Mouse (Mus musculus): ENCODE results near the gene Dhx16. TPM values are rescaled to one million over a fixed set of nuclear protein-coding genes. Genes with fewer than 3 reads are reported as not detected.
A peak's percentile ranks its signal among the peaks of the same experiment; 100 is the strongest.

Gene Dhx16
- polyA plus RNA-seq, 1 experiment from 2014 or later: 51.2 TPM

- Histone ChIP-seq H3K9ac (ENCODE audit: low read length) (peak overlapping the region; percentile 22; the same call in 1 of the 2 replicates), H3K9me3 (ENCODE audit: control insufficient read depth, low read length) (peaks cover 3% of the 10 kb centered on the region; the same call in 1 of the 2 replicates), H3K27ac (replicated peaks; ENCODE audit: low read depth, low read length) (no peak overlapping the region), H3K4me3 (ENCODE audit: low read depth, low read length) (peak overlapping the region; percentile 24), H3K36me3 (ENCODE audit: control insufficient read depth, insufficient read depth, low read length) (peaks cover 6% of the 10 kb centered on the region; the same call in 1 of the 2 replicates), H3K4me1 (ENCODE audit: control insufficient read depth, insufficient read depth, low read length) (peaks cover 33% of the 10 kb centered on the region), H3K27me3 (ENCODE audit: control insufficient read depth, insufficient read depth, low read length) (no peaks in the 10 kb centered on the region), H3K4me2 (ENCODE audit: low read depth, severe bottlenecking) (peak overlapping the region; percentile 88)
- DNase-seq (ENCODE audit: low spot score) (no peak), ATAC-seq (ENCODE audit: insufficient number of reproducible peaks, low FRiP score, low TSS enrichment, low read depth) (no peak)
- 71% methylated on average over 9 of the region's 9 CpGs for WGBS
Measured at GRCm38 (mm10) chr17:35870151-35870883, 9.3 kb upstream of the Dhx16 start.

- H3K27me3 ChIP-seq (ENCODE audit: control insufficient read depth, insufficient read depth, low read length): no peaks in the 10 kb centered on the region
- peak overlapping the region; percentile 24; the same call in 1 of the 2 replicates for H3K4me3 ChIP-seq (ENCODE audit: low read depth, low read length)
- no peak overlapping the region for H3K27ac ChIP-seq (replicated peaks; ENCODE audit: low read depth, low read length)
- no peak overlapping the region for H3K4me2 ChIP-seq (ENCODE audit: low read depth, severe bottlenecking)
- peaks cover 33% of the 10 kb centered on the region for H3K4me1 ChIP-seq (ENCODE audit: control insufficient read depth, insufficient read depth, low read length)
- H3K9me3 ChIP-seq (ENCODE audit: control insufficient read depth, low read length): peaks cover 3% of the 10 kb centered on the region; the same call in 1 of the 2 replicates
- DNase-seq (ENCODE audit: low spot score) (peak; percentile 56), ATAC-seq (ENCODE audit: insufficient number of reproducible peaks, low FRiP score, low TSS enrichment, low read depth) (no peak)
- 90% methylated on average over 8 of the region's 8 CpGs for whole genome bisulfite sequencing
- no peak overlapping the region for H3K9ac ChIP-seq (ENCODE audit: low read length)
- H3K36me3 ChIP-seq (ENCODE audit: control insufficient read depth, insufficient read depth, low read length): peaks cover 6% of the 10 kb centered on the region; the same call in 1 of the 2 replicates
Measured at GRCm38 (mm10) chr17:35870884-35871696, 8.5 kb upstream of the Dhx16 start.

- Histone ChIP-seq H3K4me2 (ENCODE audit: low read depth, severe bottlenecking) (no peak overlapping the region; the same call in 1 of the 2 replicates), H3K9me3 (ENCODE audit: control insufficient read depth, low read length) (peaks cover 3% of the 10 kb centered on the region; the same call in 1 of the 2 replicates), H3K4me1 (ENCODE audit: control insufficient read depth, insufficient read depth, low read length) (peaks cover 16% of the 10 kb centered on the region), H3K36me3 (ENCODE audit: control insufficient read depth, insufficient read depth, low read length) (peaks cover 2% of the 10 kb centered on the region; the same call in 1 of the 2 replicates), H3K9ac (ENCODE audit: low read length) (no peak overlapping the region), H3K27me3 (ENCODE audit: control insufficient read depth, insufficient read depth, low read length) (no peaks in the 10 kb centered on the region), H3K4me3 (ENCODE audit: low read depth, low read length) (no peak overlapping the region), H3K27ac (replicated peaks; ENCODE audit: low read depth, low read length) (no peak overlapping the region)
- no peak for ATAC-seq (ENCODE audit: insufficient number of reproducible peaks, low FRiP score, low TSS enrichment, low read depth)
- DNase-seq (ENCODE audit: low spot score): peak; percentile 94
- 32% methylated on average over 21 of the region's 21 CpGs for WGBS
Measured at GRCm38 (mm10) chr17:35873774-35874519, 5.7 kb upstream of the Dhx16 start.

- WGBS: 92% methylated on average over 6 of the region's 6 CpGs
- H3K4me3 ChIP-seq (ENCODE audit: low read depth, low read length): no peak overlapping the region
- no peak overlapping the region for H3K27ac ChIP-seq (replicated peaks; ENCODE audit: low read depth, low read length)
- H3K27me3 ChIP-seq (ENCODE audit: control insufficient read depth, insufficient read depth, low read length): no peaks in the 10 kb centered on the region
- DNase-seq (ENCODE audit: low spot score) (no peak), ATAC-seq (ENCODE audit: insufficient number of reproducible peaks, low FRiP score, low TSS enrichment, low read depth) (no peak)
- peaks cover 3% of the 10 kb centered on the region; the same call in 1 of the 2 replicates for H3K9me3 ChIP-seq (ENCODE audit: control insufficient read depth, low read length)
- H3K36me3 ChIP-seq (ENCODE audit: control insufficient read depth, insufficient read depth, low read length): peaks cover 2% of the 10 kb centered on the region; the same call in 1 of the 2 replicates
- no peak overlapping the region for H3K9ac ChIP-seq (ENCODE audit: low read length)
- H3K4me1 ChIP-seq (ENCODE audit: control insufficient read depth, insufficient read depth, low read length): peaks cover 9% of the 10 kb centered on the region
- no peak overlapping the region for H3K4me2 ChIP-seq (ENCODE audit: low read depth, severe bottlenecking)
Measured at GRCm38 (mm10) chr17:35874721-35875120, 4.9 kb upstream of the Dhx16 start.

- H3K9me3 ChIP-seq (ENCODE audit: control insufficient read depth, low read length): no peaks in the 10 kb centered on the region
- H3K9ac ChIP-seq (ENCODE audit: low read length): no peak overlapping the region
- H3K27ac ChIP-seq (replicated peaks; ENCODE audit: low read depth, low read length): no peak overlapping the region
- no peaks in the 10 kb centered on the region for H3K27me3 ChIP-seq (ENCODE audit: control insufficient read depth, insufficient read depth, low read length)
- WGBS: 91% methylated on average over 17 of the region's 17 CpGs
- H3K36me3 ChIP-seq (ENCODE audit: control insufficient read depth, insufficient read depth, low read length): peaks cover 26% of the 10 kb centered on the region
- ATAC-seq (ENCODE audit: insufficient number of reproducible peaks, low FRiP score, low TSS enrichment, low read depth): no peak
- no peak overlapping the region for H3K4me2 ChIP-seq (ENCODE audit: low read depth, severe bottlenecking)
- no peaks in the 10 kb centered on the region for H3K4me1 ChIP-seq (ENCODE audit: control insufficient read depth, insufficient read depth, low read length)
- no peak for DNase-seq (ENCODE audit: low spot score)
- H3K4me3 ChIP-seq (ENCODE audit: low read depth, low read length): no peak overlapping the region
Measured at GRCm38 (mm10) chr17:35882924-35883323, 3.3 kb downstream of the Dhx16 start.

GRCm38 (mm10) chr17:35883777-35884176 is 4.2 kb downstream of the Dhx16 start:
- no peak overlapping the region for H3K4me3 ChIP-seq (ENCODE audit: low read depth, low read length)
- H3K9ac ChIP-seq (ENCODE audit: low read length): no peak overlapping the region
- DNase-seq (ENCODE audit: low spot score): no peak
- WGBS: 97% methylated on average over 14 of the region's 14 CpGs
- H3K36me3 ChIP-seq (ENCODE audit: control insufficient read depth, insufficient read depth, low read length): peaks cover 31% of the 10 kb centered on the region
- H3K4me2 ChIP-seq (ENCODE audit: low read depth, severe bottlenecking): no peak overlapping the region
- no peaks in the 10 kb centered on the region for H3K27me3 ChIP-seq (ENCODE audit: control insufficient read depth, insufficient read depth, low read length)
- no peak for ATAC-seq (ENCODE audit: insufficient number of reproducible peaks, low FRiP score, low TSS enrichment, low read depth)
- H3K4me1 ChIP-seq (ENCODE audit: control insufficient read depth, insufficient read depth, low read length): no peaks in the 10 kb centered on the region
- H3K27ac ChIP-seq (replicated peaks; ENCODE audit: low read depth, low read length): no peak overlapping the region
- no peaks in the 10 kb centered on the region for H3K9me3 ChIP-seq (ENCODE audit: control insufficient read depth, low read length)

GRCm38 (mm10) chr17:35887725-35888124 is 8.1 kb downstream of the Dhx16 start:
- H3K4me3 ChIP-seq (ENCODE audit: low read depth, low read length): no peak overlapping the region
- WGBS: 95% methylated on average over 11 of the region's 17 CpGs

More at GRCm38 (mm10) chr17:35887725-35888124, 8.1 kb downstream of the Dhx16 start:
- no peak for ATAC-seq (ENCODE audit: insufficient number of reproducible peaks, low FRiP score, low TSS enrichment, low read depth)
- H3K4me1 ChIP-seq (ENCODE audit: control insufficient read depth, insufficient read depth, low read length): no peaks in the 10 kb centered on the region
- DNase-seq (ENCODE audit: low spot score): no peak
- no peak overlapping the region for H3K4me2 ChIP-seq (ENCODE audit: low read depth, severe bottlenecking)
- H3K27me3 ChIP-seq (ENCODE audit: control insufficient read depth, insufficient read depth, low read length): no peaks in the 10 kb centered on the region
- H3K9me3 ChIP-seq (ENCODE audit: control insufficient read depth, low read length): no peaks in the 10 kb centered on the region
- no peak overlapping the region for H3K9ac ChIP-seq (ENCODE audit: low read length)
- H3K36me3 ChIP-seq (ENCODE audit: control insufficient read depth, insufficient read depth, low read length): peaks cover 41% of the 10 kb centered on the region
- no peak overlapping the region for H3K27ac ChIP-seq (replicated peaks; ENCODE audit: low read depth, low read length)

Measured in limb, embryonic 11.5 days (tissue).